Mouse (Mus musculus) bone marrow, adult 2 months (tissue): Measurements from ENCODE around the gene Bdh1.

Source experiments
- CTCF ChIP-seq: fragments of 200-500 bp; IDR thresholded peaks from 2 replicates; pipeline ENCODE4 v1.5.1; 2011; ENCODE audit warnings: low read length, control low read depth; ENCODE audit not compliant: control insufficient read depth, insufficient read depth
- POLR2A ChIP-seq: fragments of 200-500 bp; IDR thresholded peaks from 2 replicates; pipeline ENCODE4 v1.6.1; 2011; ENCODE audit warnings: low read depth, mild to moderate bottlenecking, control low read depth, low read length, borderline replicate concordance; ENCODE audit not compliant: control insufficient read depth

- no peak for TF ChIP-seq CTCF
- TF ChIP-seq POLR2A: no peak
These were observed 84.8 kb downstream of the Bdh1 start for GRCm38 (mm10) chr16:31506665-31507456.
